Mouse (Mus musculus) activated CD4-positive, CD25-positive, alpha-beta regulatory T cell, adult 9 weeks (primary cell): ENCODE data around the gene Zmpste24. TPM values are rescaled to one million over a fixed set of nuclear protein-coding genes. Genes with fewer than 3 reads are reported as not detected.

Experiments
- polyA plus RNA-seq: library from polyadenylated mRNA; unstranded; fragments of 100-300 nt; shearing (Covaris generic); gene quantifications from one replicate; pipeline ENCODE4 v1.2.1, GENCODE M21; 2017

Gene Zmpste24
- 57.6 TPM for polyA plus RNA-seq

GRCm38 (mm10) chr4:121097650-121098378, at the start of gene Zmpste24:
Gene Zmpste24, minus strand, starts transcription at chr4:121098241.

GRCm38 (mm10) chr4:121109126-121109525, 11.1 kb upstream of the Zmpste24 start, which contains the start of gene Tmco2:
Gene Tmco2, minus strand, starts transcription at chr4:121109226.

GRCm38 (mm10) chr4:121039331-121040115, 58.5 kb downstream of the Zmpste24 start, which contains the start of gene Col9a2:
Gene Col9a2, plus strand, starts transcription at chr4:121039385.

GRCm38 (mm10) chr4:121016928-121017657, 80.9 kb downstream of the Zmpste24 start, which contains the start of gene Smap2:
Gene Smap2, minus strand, starts transcription at chr4:121017247.

Other genes starting within 250 kb of the Zmpste24 start
- 1.1 TPM for gene Rims3, start 243.4 kb downstream of the Zmpste24 start, polyA plus RNA-seq
- gene Exo5, start 173.2 kb downstream of the Zmpste24 start, polyA plus RNA-seq, result 31.2 TPM
- gene Zfp69, start 146.5 kb downstream of the Zmpste24 start, polyA plus RNA-seq, result 2.0 TPM
- gene Smap2, start 81.0 kb downstream of the Zmpste24 start, polyA plus RNA-seq, result 25.9 TPM
- gene Col9a2, start 58.9 kb downstream of the Zmpste24 start, polyA plus RNA-seq, result not detected
- not detected for gene Tmco2, start 11.0 kb upstream of the Zmpste24 start, polyA plus RNA-seq
- gene Rlf, start 116.8 kb upstream of the Zmpste24 start, polyA plus RNA-seq, result 48.6 TPM
- gene Gm12888, start 226.7 kb upstream of the Zmpste24 start, polyA plus RNA-seq, result not detected